Mouse (Mus musculus) cerebellum, adult 9-10 months (tissue): ENCODE measurements at regions not wholly inside any gene's neighbourhood (a gene's known extent, or its start where the extent isn't known, plus 50 kb on each side); places are given as distances from the start of the nearest gene placed in this dataset.
A peak's percentile ranks its signal among the peaks of the same experiment; 100 is the strongest.
"Not testable (repeated sequence)": the region's sequence is repeated elsewhere in the genome, so short reads cannot be mapped to it uniquely, and the experiment has no call there.

Source experiments
- DNase-seq: peaks from one replicate; pipeline ENCODE4 v3.0.0; 2022

DNA sequence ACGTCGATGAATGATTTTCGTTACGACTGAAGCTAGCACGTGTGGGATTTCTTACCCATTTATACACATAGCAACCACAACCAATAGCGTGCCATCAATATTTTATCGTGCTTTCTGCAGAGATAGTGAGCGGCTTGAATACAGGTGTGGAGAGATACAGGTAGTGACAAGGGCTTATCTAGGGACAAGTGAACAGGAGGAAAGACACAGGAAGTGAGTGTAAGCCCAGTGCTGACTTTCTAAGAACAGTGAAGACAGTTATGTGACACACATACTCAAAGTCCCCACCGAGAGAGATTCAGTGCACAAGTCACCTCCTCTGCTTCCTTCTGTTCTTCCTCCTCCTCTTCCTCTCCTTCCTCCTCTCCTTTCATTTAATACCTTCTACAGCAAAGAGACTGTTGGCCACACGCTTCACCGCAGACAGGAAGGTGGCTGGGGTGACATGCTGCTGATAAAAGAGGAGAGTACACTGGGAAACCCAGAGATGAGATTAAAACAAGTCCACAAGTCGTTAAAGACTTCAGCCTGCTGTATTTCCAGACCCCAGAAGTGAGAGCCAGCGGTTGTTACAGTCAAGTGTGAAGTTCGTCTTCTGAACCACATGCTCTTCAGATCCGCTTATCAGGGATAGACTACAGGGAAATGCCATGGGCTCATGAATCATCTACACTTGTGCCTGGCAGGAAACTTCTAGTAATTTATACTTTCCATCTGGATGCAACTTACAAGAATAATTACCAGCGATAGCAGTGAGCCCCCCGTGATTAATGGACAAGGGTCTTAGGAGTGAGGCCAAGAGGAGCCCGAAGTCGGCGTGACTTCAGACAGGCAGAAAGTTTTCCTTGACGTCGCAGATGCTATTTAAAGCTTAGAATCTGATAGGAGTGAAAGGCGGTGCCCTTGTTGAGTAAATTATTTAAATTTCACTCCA, 180.5 kb downstream of the Gxylt1 start:
- DNase-seq, result no peak

DNA sequence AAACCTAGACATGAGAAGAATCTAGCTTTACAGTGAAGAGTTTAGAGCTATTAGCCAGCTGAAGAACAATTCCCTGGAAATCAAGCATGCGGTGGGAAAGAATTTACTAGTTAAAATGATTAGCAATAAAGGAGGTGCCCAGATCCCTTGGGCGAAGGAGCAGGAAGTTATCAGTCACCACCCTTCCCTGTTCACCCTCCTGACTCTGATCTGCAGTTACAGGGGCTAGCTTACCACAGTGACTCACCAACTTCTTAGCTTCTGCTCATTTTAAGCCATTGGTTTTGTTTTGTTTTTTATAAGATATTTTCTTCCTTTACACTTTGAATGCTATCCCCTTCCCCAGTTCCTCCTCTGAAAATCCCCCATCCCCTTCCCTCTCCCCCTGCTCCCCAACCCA, 183.6 kb downstream of the Gxylt1 start:
- no peak for DNase-seq

DNA sequence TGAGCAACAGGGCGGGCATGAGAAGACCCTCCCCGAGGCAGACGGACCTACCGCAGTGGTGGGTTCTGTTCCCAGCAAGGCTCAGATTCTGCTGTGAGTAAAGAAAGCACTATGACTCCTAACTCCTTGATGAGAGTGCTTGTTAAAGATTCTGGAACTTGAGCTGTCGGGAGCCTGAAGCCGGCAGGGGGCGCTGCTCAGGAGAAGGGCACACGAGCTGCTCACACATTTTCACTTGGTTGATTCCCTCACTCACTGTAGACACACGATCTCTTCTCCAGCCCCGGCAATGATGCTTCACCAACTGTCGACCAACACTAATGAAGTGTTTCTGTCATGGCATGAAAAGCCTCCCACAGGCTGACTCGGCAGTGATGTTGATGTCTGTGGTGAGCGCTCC, 185.6 kb downstream of the Gxylt1 start:
- peak; percentile 17 for DNase-seq

DNA sequence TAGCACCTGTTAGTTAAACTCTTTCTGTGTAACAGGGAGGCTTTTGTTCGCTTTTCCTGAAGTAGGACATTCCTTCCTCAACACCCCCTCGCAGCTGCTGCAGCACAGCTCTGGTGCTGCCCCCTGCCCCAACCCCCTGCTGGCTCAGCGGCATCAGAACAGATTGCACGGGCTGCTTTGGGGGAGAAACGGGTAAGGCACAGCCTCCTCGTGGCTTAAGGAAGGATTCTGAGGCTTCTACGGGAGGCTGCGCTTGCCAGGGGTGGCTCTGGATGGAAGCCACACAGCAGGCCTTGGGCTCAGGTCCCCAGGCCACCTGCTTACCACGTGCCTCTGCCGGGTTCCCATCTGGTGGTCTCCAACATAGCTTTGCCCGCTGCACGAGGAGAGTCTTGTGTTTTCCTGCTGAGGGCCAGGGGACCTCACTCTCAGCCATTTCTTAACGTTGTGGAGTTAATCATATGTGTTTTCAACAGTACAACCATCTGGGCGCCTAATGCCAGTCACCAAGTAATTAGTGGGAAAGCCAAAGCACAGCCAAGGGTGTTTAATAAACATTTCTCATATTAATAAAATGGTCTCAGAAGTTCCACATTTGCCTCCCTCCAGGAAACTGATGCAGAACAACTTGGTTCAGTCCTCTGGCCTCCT, 189.9 kb downstream of the Gxylt1 start:
- DNase-seq, result no peak

- no peak for DNase-seq
These were observed 200.9 kb downstream of the Gxylt1 start for GRCm38 (mm10) chr15:93074070-93074469.

GRCm38 (mm10) chr15:93062213-93063131, 212.5 kb downstream of the Gxylt1 start:
- DNase-seq, result no peak

DNA sequence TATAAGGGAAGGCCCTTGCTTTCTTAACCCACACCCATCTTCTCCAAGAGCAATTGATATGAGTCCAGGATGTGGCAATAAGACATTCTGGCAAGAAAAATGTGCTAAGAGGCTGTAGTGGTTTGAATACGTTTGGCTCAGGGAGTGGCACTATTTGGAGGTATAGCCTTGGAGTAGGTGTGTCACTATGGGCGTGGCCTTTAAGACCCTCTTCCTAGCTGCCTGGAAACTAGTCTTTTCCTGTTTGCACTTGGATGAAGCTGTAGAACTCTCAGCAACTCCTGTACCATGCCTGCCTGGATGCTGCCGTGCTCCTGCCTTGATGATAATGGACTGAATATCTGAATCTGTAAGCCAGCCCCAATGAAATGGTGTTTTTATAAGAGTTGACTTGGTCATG, 221.5 kb downstream of the Gxylt1 start:
- DNase-seq, result no peak

DNA sequence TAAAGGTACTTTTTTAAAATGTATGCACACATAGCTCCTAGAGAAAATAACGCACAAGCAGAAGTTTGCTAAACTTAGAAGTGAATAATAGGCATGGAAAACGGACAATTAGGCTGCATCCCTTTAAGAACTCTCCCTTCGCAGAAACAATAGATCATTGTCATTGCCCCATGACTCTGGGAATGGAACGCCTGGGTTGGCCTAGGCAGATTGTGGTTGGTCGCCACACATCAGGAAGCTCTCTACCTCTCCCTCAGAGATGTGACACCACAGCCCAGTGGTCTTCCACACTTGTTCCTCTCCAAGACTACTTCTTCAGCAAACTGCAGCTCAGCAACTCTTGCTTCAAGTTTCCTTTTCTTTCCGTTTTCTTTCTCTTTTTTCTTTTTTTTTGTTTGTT, 247.8 kb downstream of the Gxylt1 start:
- DNase-seq, result no peak

DNA sequence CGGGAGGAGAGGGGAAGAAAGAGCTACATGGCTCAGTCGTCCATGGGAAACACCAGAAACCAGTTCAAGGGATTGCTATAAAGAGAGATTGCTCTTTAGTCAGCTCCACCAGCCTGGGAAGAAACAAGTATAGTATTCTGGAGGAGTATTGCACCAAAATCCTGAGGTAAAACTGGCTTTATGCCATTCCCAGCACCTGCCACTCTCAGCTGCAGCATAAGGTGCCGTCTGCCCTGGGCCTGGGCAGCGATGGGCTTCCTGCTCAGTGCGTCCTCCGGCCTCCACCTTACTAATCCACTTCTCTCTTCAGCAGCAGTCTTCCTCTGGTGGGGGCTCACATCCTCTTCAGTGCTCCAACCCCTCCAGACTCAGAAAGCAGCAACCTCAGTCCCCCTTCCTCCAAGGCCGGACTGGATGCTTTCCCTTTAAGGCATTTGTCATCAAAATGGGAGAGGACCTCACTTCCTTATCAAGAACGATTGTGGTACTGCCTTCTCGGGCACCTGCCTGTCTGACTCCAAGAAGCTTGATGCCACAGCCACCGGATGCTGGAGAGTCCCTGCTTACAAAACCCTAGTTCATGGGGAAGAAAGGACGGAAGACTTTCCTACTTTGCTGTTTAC, 248.4 kb downstream of the Gxylt1 start:
- no peak for DNase-seq

GRCm38 (mm10) chr15:93025791-93026190, 249.2 kb downstream of the Gxylt1 start:
- no peak for DNase-seq

DNA sequence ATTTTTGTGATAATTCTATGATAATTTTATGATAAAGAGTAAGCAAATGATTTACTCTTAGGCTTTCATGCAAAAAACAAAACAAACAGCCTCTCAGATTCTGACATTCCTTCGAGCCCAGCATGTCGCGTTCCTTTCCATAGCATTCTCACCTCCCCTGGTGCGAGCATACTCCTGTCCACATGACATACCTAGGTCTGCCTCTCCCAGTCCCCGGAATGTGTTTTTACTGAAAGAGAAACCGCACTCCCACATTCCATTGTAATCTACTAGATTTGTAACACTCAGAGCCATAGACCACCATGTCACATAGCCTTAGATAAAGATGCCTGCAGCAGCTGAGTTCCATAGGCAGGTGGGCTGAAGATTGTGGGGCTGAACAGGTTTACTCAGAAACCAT, 250.8 kb downstream of the Gxylt1 start:
- DNase-seq, result no peak

- DNase-seq, result no peak
These were observed 263.8 kb downstream of the Gxylt1 start for GRCm38 (mm10) chr15:93011166-93011565.

DNA sequence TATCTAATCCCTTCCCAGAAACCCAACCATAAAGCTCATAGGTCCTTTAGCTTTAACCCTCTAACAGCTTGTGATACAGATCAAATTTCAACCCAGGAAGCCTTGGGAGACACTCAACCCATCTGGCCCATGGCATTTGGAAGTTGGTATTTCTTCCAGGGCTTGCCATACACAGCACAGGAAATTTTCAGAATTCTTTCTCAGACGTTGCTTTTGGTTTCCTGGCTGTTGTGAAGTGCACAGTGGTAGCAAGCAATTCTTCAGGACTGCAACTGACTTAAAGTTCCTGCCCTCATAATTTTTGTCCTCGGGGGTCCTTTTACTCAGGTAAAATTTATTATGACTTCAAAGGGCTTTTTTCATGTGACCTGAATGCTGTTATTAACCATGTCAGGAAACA, 264.4 kb downstream of the Gxylt1 start:
- no peak for DNase-seq

- DNase-seq, result no peak
These were observed 269.2 kb downstream of the Gxylt1 start for GRCm38 (mm10) chr15:93005751-93006231.

DNA sequence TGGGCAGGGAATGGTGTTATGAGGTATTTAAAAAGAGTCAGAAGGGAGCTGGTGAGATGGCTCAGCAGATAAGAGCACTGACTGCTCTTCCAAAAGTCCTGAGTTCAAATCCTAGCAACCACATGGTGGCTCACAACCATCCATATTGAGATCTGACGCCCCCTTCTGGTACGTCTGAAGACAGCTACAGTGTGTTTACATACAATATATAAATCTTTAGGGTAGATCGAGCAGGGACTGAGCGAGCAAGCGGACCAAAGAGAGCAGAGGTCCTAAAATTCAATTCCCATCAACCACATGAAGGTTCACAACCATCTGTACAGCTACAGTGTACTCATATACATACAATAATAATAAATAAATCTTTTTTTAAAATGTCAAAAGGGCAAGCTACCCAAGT, 269.8 kb downstream of the Gxylt1 start:
- not testable (repeated sequence) for DNase-seq

DNA sequence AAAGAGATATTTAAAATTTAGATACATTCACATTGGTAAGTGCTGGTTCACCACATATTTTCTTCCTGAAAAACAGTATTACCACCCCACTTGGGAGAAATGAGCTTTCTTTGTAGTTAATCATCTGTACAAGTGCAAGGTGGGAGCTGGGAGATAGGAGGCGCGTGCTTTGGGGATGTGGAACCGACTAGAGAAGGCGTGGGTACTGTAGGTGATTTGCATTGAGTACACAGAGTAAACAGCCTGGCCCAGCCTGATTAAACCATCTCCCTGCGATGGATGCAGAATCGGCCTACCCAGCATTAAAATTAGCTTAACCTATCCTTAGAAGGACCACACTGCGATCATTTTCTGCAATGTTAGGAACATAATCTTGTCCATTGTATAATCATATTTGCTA, 270.4 kb downstream of the Gxylt1 start:
- no peak for DNase-seq

GRCm38 (mm10) chr15:93003233-93003632, 271.7 kb downstream of the Gxylt1 start:
- no peak for DNase-seq

GRCm38 (mm10) chr15:93002002-93002904, 272.7 kb downstream of the Gxylt1 start:
- no peak for DNase-seq

DNA sequence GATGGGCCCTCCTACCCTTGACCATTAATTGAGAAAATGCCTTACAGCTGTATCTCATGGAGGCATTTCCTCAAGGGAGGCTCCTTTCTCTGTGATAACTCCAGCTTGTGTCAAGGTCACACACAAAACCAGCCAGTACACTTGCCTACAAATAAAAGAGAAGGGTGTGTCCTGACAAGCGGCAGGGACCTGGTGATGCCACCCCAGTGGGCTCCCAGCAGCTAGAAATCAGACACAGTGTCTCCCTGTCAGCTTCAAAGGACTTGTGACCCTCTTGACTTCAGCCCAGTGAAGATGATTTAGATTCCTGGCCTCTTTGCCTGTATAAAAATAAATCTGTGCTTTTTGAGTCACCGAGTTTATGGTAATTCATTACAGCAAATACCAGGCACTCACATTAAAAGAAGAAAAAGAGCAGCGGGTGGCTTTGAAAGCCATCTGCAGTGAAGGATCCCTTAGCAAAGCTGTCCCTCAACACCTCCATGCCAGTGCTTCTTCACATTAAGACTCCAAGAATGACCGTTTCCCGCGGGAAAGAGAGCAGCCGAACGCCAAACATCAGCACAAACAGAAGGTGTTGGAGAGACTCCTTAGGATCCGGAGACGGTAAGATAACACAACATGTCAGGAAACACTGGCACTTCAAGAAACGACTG, 273.5 kb downstream of the Gxylt1 start:
- DNase-seq, result no peak

- DNase-seq, result no peak
These were observed 274.9 kb downstream of the Gxylt1 start for GRCm38 (mm10) chr15:93000121-93000520.

DNA sequence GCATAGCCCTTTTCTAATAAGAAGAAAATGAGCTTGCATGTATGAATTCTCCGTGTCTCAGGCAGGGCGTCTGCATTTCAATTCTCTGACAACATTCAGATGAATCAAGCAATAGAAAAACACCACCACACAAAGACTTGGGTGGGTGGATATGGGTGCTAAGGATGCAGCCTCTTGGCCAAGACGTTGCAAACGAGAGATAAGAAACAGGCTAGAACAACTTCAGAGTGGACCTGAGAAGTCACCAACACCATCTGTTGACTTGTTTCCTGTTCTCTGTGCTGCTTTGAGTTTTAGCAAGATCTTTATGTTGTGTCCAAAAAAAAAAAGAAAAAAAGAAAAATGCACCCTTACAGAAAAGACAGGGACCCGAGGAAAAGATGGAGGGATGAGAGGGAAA, 277.0 kb downstream of the Gxylt1 start:
- DNase-seq, result no peak
